Mouse (Mus musculus): ENCODE results near the gene Doc2g. TPM values are rescaled to one million over a fixed set of nuclear protein-coding genes. Genes with fewer than 3 reads are reported as not detected.

The Doc2g gene
- polyA plus RNA-seq, 1 experiment from 2014 or later = 5.2 TPM

Other genes with a start within 250 kb of the Doc2g start
- gene Kmt5b, start 235.9 kb upstream of the Doc2g start, polyA plus RNA-seq (2016; fragmentation: Nextera tagmentation; extraction: Ambion mirVana) = 61.3 and 65.9 TPM in 2 replicates
- 69.1 and 73.9 TPM in 2 replicates for gene Chka, start 151.5 kb upstream of the Doc2g start, polyA plus RNA-seq (2016; fragmentation: Nextera tagmentation; extraction: Ambion mirVana)
- 16.3 and 18.7 TPM in 2 replicates for gene Tcirg1, start 96.2 kb upstream of the Doc2g start, polyA plus RNA-seq (2016; fragmentation: Nextera tagmentation; extraction: Ambion mirVana)
- gene Ndufs8, start 90.5 kb upstream of the Doc2g start, polyA plus RNA-seq (2016; fragmentation: Nextera tagmentation; extraction: Ambion mirVana) = 193 and 210 TPM in 2 replicates
- gene Aldh3b1, start 73.5 kb upstream of the Doc2g start, polyA plus RNA-seq (2016; fragmentation: Nextera tagmentation; extraction: Ambion mirVana) = 0.83 and 0.96 TPM in 2 replicates
- 8.5 and 10.4 TPM in 2 replicates for gene Unc93b1, start 68.1 kb upstream of the Doc2g start, polyA plus RNA-seq (2016; fragmentation: Nextera tagmentation; extraction: Ambion mirVana)
- not detected in 2 replicates for gene Aldh3b3, start 44.7 kb upstream of the Doc2g start, polyA plus RNA-seq (2016; fragmentation: Nextera tagmentation; extraction: Ambion mirVana)
- gene Aldh3b2, start 31.0 kb upstream of the Doc2g start, polyA plus RNA-seq (2016; fragmentation: Nextera tagmentation; extraction: Ambion mirVana) = 0.62 and 1.0 TPM in 2 replicates
- 0.88 and 1.3 TPM in 2 replicates for gene Acy3, start 16.7 kb upstream of the Doc2g start, polyA plus RNA-seq (2016; fragmentation: Nextera tagmentation; extraction: Ambion mirVana)
- not detected in 2 replicates for gene Tbx10, start 10.6 kb upstream of the Doc2g start, polyA plus RNA-seq (2016; fragmentation: Nextera tagmentation; extraction: Ambion mirVana)
- 15.6 and 17.6 TPM in 2 replicates for gene Nudt8, start 2.7 kb upstream of the Doc2g start, polyA plus RNA-seq (2016; fragmentation: Nextera tagmentation; extraction: Ambion mirVana)
- gene Gm49405, start 2.7 kb upstream of the Doc2g start, polyA plus RNA-seq (2016; fragmentation: Nextera tagmentation; extraction: Ambion mirVana) = 3.5 and 4.5 TPM in 2 replicates
- gene Ndufv1, start 9.5 kb downstream of the Doc2g start, polyA plus RNA-seq (2016; fragmentation: Nextera tagmentation; extraction: Ambion mirVana) = 181 and 188 TPM in 2 replicates
- 323 and 328 TPM in 2 replicates for gene Gstp1, start 34.7 kb downstream of the Doc2g start, polyA plus RNA-seq (2016; fragmentation: Nextera tagmentation; extraction: Ambion mirVana)
- gene Gstp2, start 42.7 kb downstream of the Doc2g start, polyA plus RNA-seq (2016; fragmentation: Nextera tagmentation; extraction: Ambion mirVana) = 1.6 and 2.4 TPM in 2 replicates
- not detected in 2 replicates for gene Gstp3, start 56.3 kb downstream of the Doc2g start, polyA plus RNA-seq (2016; fragmentation: Nextera tagmentation; extraction: Ambion mirVana)
- not detected in 2 replicates for gene Cabp2, start 78.3 kb downstream of the Doc2g start, polyA plus RNA-seq (2016; fragmentation: Nextera tagmentation; extraction: Ambion mirVana)
- gene Cdk2ap2, start 93.9 kb downstream of the Doc2g start, polyA plus RNA-seq (2016; fragmentation: Nextera tagmentation; extraction: Ambion mirVana) = 66.7 and 68.0 TPM in 2 replicates
- 27.2 and 29.0 TPM in 2 replicates for gene Pitpnm1, start 96.7 kb downstream of the Doc2g start, polyA plus RNA-seq (2016; fragmentation: Nextera tagmentation; extraction: Ambion mirVana)
- 59.5 and 63.6 TPM in 2 replicates for gene Aip, start 122.5 kb downstream of the Doc2g start, polyA plus RNA-seq (2016; fragmentation: Nextera tagmentation; extraction: Ambion mirVana)
- not detected in 2 replicates for gene Gpr152, start 136.5 kb downstream of the Doc2g start, polyA plus RNA-seq (2016; fragmentation: Nextera tagmentation; extraction: Ambion mirVana)
- gene Cabp4, start 140.7 kb downstream of the Doc2g start, polyA plus RNA-seq (2016; fragmentation: Nextera tagmentation; extraction: Ambion mirVana) = 0.12 and 0.14 TPM in 2 replicates
- 121 and 133 TPM in 2 replicates for gene Coro1b, start 145.3 kb downstream of the Doc2g start, polyA plus RNA-seq (2016; fragmentation: Nextera tagmentation; extraction: Ambion mirVana)
- 0.42 and 0.71 TPM in 2 replicates for gene Ptprcap, start 150.3 kb downstream of the Doc2g start, polyA plus RNA-seq (2016; fragmentation: Nextera tagmentation; extraction: Ambion mirVana)
- 62.8 and 63.3 TPM in 2 replicates for gene Rps6kb2, start 160.0 kb downstream of the Doc2g start, polyA plus RNA-seq (2016; fragmentation: Nextera tagmentation; extraction: Ambion mirVana)
- 3.8 and 4.2 TPM in 2 replicates for gene Carns1, start 172.2 kb downstream of the Doc2g start, polyA plus RNA-seq (2016; fragmentation: Nextera tagmentation; extraction: Ambion mirVana)
- gene Tbc1d10c, start 188.0 kb downstream of the Doc2g start, polyA plus RNA-seq (2016; fragmentation: Nextera tagmentation; extraction: Ambion mirVana) = 0.73 and 0.86 TPM in 2 replicates
- 709 and 733 TPM in 2 replicates for gene Ppp1ca, start 188.8 kb downstream of the Doc2g start, polyA plus RNA-seq (2016; fragmentation: Nextera tagmentation; extraction: Ambion mirVana)
- gene Rad9a, start 198.3 kb downstream of the Doc2g start, polyA plus RNA-seq (2016; fragmentation: Nextera tagmentation; extraction: Ambion mirVana) = 35.0 and 41.5 TPM in 2 replicates
- gene Clcf1, start 210.9 kb downstream of the Doc2g start, polyA plus RNA-seq (2016; fragmentation: Nextera tagmentation; extraction: Ambion mirVana) = 0.48 and 0.94 TPM in 2 replicates
- not detected in 2 replicates for gene AC109138.7, start 211.0 kb downstream of the Doc2g start, polyA plus RNA-seq (2016; fragmentation: Nextera tagmentation; extraction: Ambion mirVana)
- gene Pold4, start 228.6 kb downstream of the Doc2g start, polyA plus RNA-seq (2016; fragmentation: Nextera tagmentation; extraction: Ambion mirVana) = 15.2 and 16.1 TPM in 2 replicates